Mouse (Mus musculus) activated CD4-positive, CD25-positive, alpha-beta regulatory T cell (primary cell): ENCODE results near the gene Prpf19. TPM values are rescaled to one million over a fixed set of nuclear protein-coding genes. Genes with fewer than 3 reads are reported as not detected.

Experiments
- polyA plus RNA-seq, 2 experiments: library from polyadenylated mRNA; unstranded; fragments of 100-300 nt; shearing (Covaris generic); gene quantifications; one replicate each; pipeline ENCODE4 v1.2.1; 2017

The Prpf19 gene
- 100 to 1,000 TPM in 1 of 2 experiments, 10 to 100 TPM in 1; 88.2 to 107 TPM for polyA plus RNA-seq

DNA sequence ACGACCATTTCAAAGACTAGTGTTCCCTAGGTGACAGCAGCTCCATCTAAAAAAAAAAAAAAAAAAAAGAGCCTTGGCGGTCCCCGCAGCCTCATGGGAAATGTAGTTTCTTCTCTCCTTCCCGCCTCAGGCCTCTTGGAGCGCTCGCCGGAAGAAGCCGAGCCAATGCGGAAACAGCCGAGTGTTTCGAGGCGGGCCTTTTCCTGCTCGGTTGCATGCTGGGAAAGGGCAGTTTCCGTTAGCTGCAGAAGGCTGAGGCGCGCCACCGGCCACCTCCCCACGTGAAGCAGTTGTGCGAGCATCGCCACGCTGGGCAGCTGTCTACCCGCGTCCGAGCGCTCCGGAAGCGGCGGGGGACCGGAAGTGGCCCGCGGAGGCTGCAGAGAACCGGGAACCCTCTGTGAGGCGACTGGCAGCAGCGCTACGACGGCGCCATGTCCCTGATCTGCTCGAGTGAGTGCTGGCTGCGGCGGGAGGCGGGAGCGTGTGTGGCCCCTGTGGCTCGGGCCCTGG lies at the start of gene Prpf19:
Gene Prpf19, plus strand, starts transcription at position 216 of the 513 bp plus-strand sequence.

DNA sequence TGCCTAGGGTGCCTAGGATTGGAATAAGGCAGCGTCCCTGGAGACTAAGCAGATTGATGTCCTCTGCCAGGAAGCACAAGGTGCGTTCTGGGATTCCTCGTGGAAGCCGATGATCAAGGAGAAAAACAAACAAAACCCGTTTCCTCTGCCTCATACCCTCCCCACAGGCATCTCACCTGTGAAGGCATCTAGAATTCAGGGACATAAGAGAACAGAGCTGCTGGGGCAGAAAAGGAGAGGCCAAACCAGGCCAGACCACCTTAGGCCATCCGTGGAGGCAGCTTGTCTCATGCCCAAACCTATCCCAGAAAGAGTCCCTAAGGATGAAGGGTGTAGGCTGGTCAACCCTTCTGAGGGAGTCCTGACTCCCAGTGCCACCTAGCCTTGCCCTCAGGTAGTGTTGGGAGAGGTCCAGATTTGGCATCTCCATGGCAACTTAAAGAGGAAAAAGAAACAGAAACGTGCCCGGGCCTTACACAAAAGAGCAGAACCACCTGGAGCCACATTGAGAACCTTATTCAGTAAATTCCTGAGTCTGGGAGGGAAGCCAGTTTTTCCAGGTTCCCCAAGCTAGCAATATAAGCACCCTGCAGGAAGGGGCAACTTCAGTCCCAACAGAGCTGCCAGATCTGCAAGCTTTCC lies 25.0 kb upstream of the Prpf19 start, which contains the start of gene Tmem132a:
Gene Tmem132a, minus strand, starts transcription at position 55 of the 642 bp plus-strand sequence.

DNA sequence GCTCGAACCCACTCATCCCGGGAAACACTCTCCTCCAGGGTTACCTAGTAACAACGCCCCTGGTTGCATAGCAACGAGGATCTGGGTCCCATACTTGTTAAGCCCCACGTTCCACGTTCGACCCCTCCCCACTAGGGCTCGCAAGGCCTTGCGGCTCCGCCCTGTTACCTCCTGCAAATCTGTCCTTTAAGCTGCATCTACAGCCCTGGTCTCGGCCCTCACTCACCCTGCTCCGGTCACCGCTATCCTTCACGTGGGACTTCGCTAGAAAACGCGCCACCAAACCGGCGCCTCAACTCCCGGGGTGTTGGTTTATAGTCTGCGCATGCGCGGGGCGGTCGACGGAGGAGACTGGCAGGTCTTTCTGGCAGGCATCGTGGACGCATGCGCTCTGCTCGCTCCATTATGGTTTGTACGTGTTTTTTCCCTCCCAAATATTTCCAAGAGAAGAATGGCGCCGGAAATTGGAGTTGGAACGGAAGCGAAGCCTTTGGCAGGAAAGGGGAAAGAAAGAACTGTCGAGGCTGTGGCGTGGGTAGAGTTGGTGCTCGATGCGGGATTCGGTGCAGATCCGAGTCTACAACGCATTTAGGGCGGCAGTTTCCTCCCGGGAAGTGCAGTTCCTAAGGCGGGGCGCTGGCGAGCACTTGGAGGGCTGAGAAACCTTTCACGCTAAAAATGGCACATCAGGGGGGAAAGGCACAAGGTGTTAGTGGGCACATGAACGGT lies 13.4 kb upstream of the Prpf19 start, which contains the start of gene Tmem109:
Gene Tmem109, minus strand, starts transcription at position 576 of the 729 bp plus-strand sequence.

DNA sequence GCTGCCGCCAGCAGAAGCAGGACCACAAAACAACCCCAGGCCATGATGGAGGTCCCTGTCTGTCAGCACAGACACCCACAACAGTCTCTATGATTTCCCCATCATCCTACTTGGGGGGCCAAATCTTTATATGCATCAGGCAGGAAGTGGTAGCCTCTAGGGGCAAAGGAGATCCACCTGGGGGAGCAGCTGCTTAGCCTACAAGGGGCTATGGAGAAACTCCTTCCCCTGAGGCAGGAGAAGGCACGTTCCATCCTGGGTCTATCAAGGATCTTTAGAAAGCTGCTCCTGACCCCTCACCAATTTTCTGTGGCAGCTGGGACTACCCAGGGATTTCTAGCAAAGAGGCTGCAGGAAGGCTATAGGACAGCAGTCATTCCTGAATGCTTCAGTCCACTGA lies 25.5 kb downstream of the Prpf19 start, which contains the start of gene Zp1:
Gene Zp1, minus strand, starts transcription at position 101 of the 400 bp plus-strand sequence.

DNA sequence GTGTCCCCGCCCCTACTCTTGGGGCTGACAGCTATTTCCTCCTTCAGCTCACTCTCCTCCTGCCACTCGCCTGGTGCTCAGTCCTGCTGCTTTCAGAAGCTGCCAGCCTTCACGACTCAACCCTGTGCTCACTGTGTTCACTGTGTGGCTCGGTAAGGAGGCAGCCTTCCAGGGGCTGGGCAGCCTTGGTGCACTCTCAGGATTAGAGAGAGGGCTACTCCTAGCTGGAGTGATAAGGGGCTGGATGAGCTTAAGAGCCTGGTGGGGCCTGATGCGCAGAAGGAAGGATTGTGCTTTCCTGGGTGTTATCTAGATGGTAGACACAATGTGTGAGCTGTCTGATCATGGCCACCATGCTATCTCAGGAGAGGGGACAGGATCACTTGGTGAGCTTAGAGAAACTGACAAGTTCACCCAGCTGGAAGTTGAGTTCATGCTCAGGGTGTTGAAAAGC lies 42.1 kb downstream of the Prpf19 start, which contains the start of gene Ptgdr2:
Gene Ptgdr2, plus strand, starts transcription at position 51 of the 454 bp plus-strand sequence.

DNA sequence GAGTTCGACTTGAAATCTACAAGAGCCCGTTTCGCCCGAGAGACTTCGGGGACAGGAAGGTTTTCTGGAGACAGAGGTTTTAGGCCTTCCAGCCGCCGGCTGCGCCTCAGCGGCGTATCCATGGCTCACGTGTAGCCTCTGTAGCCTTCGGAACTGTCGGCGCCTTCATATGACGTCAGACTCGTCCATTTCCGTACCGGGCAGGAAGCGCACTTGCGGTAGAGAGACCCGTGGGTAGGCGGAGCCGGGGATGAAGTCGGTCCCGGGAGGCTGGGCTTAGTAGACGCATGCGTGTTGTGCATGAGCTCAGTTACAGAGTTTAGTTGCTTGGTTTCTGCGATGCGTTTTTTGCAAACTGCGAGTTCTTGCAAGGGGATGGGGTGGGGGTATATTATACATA lies 54.1 kb downstream of the Prpf19 start, which contains the start of gene Ccdc86:
Gene Ccdc86, minus strand, starts transcription at position 155 of the 400 bp plus-strand sequence.

Other genes with a start within 250 kb of the Prpf19 start
- gene Pga5, start 217.2 kb upstream of the Prpf19 start, polyA plus RNA-seq: not detected
- 10 to 100 TPM; 19.3 to 24.5 TPM for gene Vps37c, start 206.5 kb upstream of the Prpf19 start, polyA plus RNA-seq
- gene Cd5, start 156.2 kb upstream of the Prpf19 start, polyA plus RNA-seq: 100 to 1,000 TPM; 458 to 705 TPM
- gene Cd6, start 65.2 kb upstream of the Prpf19 start, polyA plus RNA-seq: 100 to 1,000 TPM; 369 to 700 TPM
- gene Slc15a3, start 55.5 kb upstream of the Prpf19 start, polyA plus RNA-seq: 1 to 10 TPM; 1.7 to 4.7 TPM
- 1 to 10 TPM in 1 of 2 experiments, under 1 TPM in 1; 0.15 to 1.2 TPM for gene Tmem132a, start 25.3 kb upstream of the Prpf19 start, polyA plus RNA-seq
- gene Tmem109, start 13.2 kb upstream of the Prpf19 start, polyA plus RNA-seq: 10 to 100 TPM; 34.1 to 48.5 TPM
- not detected for gene Zp1, start 25.4 kb downstream of the Prpf19 start, polyA plus RNA-seq
- gene Ptgdr2, start 41.9 kb downstream of the Prpf19 start, polyA plus RNA-seq: under 1 TPM in 1 of 2 experiments, not detected in 1; 0.14 TPM
- gene Ccdc86, start 54.0 kb downstream of the Prpf19 start, polyA plus RNA-seq: 10 to 100 TPM; 12.4 to 18.3 TPM
- not detected for gene Ms4a10, start 79.4 kb downstream of the Prpf19 start, polyA plus RNA-seq
- not detected for gene Ms4a15, start 98.0 kb downstream of the Prpf19 start, polyA plus RNA-seq
- not detected for gene Ms4a18, start 122.8 kb downstream of the Prpf19 start, polyA plus RNA-seq
- gene Ms4a8a, start 185.9 kb downstream of the Prpf19 start, polyA plus RNA-seq: 1 to 10 TPM in 1 of 2 experiments, under 1 TPM in 1; 0.18 to 5.1 TPM
- not detected for gene 1700017D01Rik, start 235.6 kb downstream of the Prpf19 start, polyA plus RNA-seq